Mouse (Mus musculus) brain, adult 2 months (tissue): ENCODE measurements around the gene Gm45837.
A peak's percentile ranks its signal among the peaks of the same experiment; 100 is the strongest.

Experiments
- DNase-seq: peaks from one replicate; pipeline ENCODE4 v3.0.0; 2011; ENCODE audit warnings: low read depth, low spot score

Gm45837 gene

GRCm38 (mm10) chr7:101391909-101392479, 18.7 kb upstream of the Gm45837 start:
- no peak for DNase-seq

- no peak for DNase-seq
Measured at GRCm38 (mm10) chr7:101393015-101393414, 17.7 kb upstream of the Gm45837 start.

- no peak for DNase-seq
Measured at GRCm38 (mm10) chr7:101393694-101394504, 16.8 kb upstream of the Gm45837 start.

- no peak for DNase-seq
Measured at GRCm38 (mm10) chr7:101394569-101394968, 16.1 kb upstream of the Gm45837 start.

GRCm38 (mm10) chr7:101395471-101395870, 15.2 kb upstream of the Gm45837 start:
- DNase-seq = no peak

- no peak for DNase-seq
Measured at GRCm38 (mm10) chr7:101397175-101397574, 13.5 kb upstream of the Gm45837 start.

- DNase-seq = no peak
Measured at GRCm38 (mm10) chr7:101401510-101401909, 9.2 kb upstream of the Gm45837 start.

- DNase-seq = no peak
Measured at GRCm38 (mm10) chr7:101403831-101404230, 6.9 kb upstream of the Gm45837 start.

- peak; percentile 89 for DNase-seq
Measured at GRCm38 (mm10) chr7:101412796-101413195, 2.1 kb downstream of the Gm45837 start.

- DNase-seq = peak; percentile 89
Measured at GRCm38 (mm10) chr7:101414209-101414608, 3.5 kb downstream of the Gm45837 start.

GRCm38 (mm10) chr7:101414661-101415511, 4.2 kb downstream of the Gm45837 start:
- DNase-seq = peak; percentile 68

- DNase-seq = no peak
Measured at GRCm38 (mm10) chr7:101415512-101416100, 4.9 kb downstream of the Gm45837 start.

GRCm38 (mm10) chr7:101416391-101416790, 5.7 kb downstream of the Gm45837 start:
- peak; percentile 57 for DNase-seq

GRCm38 (mm10) chr7:101419013-101419770, 8.5 kb downstream of the Gm45837 start:
- peak; percentile 40 for DNase-seq

- DNase-seq = peak; percentile 94
Measured at GRCm38 (mm10) chr7:101421529-101421928, 10.8 kb downstream of the Gm45837 start, which contains the start of gene Pde2a. Gene Pde2a (plus strand): TSS chr7:101421691.

GRCm38 (mm10) chr7:101422069-101422468, 11.4 kb downstream of the Gm45837 start:
- DNase-seq = no peak

- peak; percentile 35 for DNase-seq
Measured at GRCm38 (mm10) chr7:101422646-101423045, 12.0 kb downstream of the Gm45837 start.

- DNase-seq = no peak
Measured at GRCm38 (mm10) chr7:101423970-101424369, 13.3 kb downstream of the Gm45837 start.

- peak; percentile 78 for DNase-seq
Measured at GRCm38 (mm10) chr7:101426692-101427091, 16.0 kb downstream of the Gm45837 start.

GRCm38 (mm10) chr7:101427736-101428135, 17.1 kb downstream of the Gm45837 start:
- peak; percentile 71 for DNase-seq

GRCm38 (mm10) chr7:101435038-101435437, 24.4 kb downstream of the Gm45837 start:
- DNase-seq = no peak
